Mouse (Mus musculus): ENCODE measurements at regions not wholly inside any gene's neighbourhood (a gene's known extent, or its start where the extent isn't known, plus 50 kb on each side); places are given as distances from the start of the nearest gene placed in this dataset.

DNA sequence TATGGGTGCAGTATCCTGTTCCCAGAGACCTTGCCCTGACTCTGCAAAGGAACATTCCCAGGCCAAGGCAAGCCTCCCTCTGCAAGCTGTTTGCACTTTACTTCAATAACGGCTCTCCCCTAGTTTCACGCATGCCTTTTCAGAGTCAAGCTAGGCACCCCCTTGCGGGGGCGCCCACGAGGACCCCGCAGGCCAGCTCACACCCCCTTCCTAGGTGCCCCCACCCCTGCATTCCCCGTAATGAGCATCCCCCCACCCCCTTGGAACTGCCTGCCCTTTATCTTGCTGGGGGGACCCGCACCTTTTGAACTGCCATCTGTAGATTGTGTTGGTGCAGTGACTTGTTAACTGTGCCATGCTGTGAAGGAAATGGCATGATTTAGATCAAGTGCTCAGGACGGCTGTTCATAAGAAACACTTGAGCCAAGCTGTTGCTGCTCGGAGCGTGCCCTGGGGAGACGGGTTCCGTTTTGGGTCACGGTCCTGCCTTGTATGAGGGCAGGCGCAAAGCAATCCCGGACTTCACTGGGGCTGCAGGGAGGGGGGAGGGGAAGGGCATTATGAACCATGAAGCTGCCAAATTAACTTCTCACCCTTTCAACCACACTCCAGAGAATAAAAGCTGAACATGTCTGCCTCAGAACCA, 155.3 kb upstream of the Cdkn3 start:
- no peak for DNase-seq (ENCODE audit: low read depth, low spot score)
- Histone ChIP-seq H3K36me3 (ENCODE audit: control insufficient read depth in 1 of 2, insufficient read depth in 2 of 2, low read length in 2 of 2) (no peaks in the 10 kb centered on the region), H3K4me3 (ENCODE audit: control insufficient read depth in 1 of 2, insufficient read depth in 1 of 2, low read depth in 2 of 2, low read length in 2 of 2) (no peak overlapping the region), H3K9ac (ENCODE audit: control insufficient read depth, low read depth, low read length, poor library complexity, severe bottlenecking) (no peak overlapping the region), H3K27ac (ENCODE audit: control insufficient read depth, low read depth, low read length) (no peak overlapping the region), H3K27me3 (ENCODE audit: control insufficient read depth in 1 of 2, insufficient read depth in 2 of 2, low read length in 2 of 2) (peaks cover 0 to 2% of the 10 kb centered on the region in 2 experiments; a peak in 1 of 4 replicates), H3K79me2 (ENCODE audit: control insufficient read depth, insufficient read depth, low read length, poor library complexity) (no peaks in the 10 kb centered on the region), H3K9me3 (replicated peaks; ENCODE audit: insufficient read depth, low read length) (no peaks in the 10 kb centered on the region), H3K4me1 (ENCODE audit: control insufficient read depth in 1 of 2, insufficient read depth in 2 of 2, low read length in 2 of 2) (no peaks in the 10 kb centered on the region)
- TF ChIP-seq GABPA (IDR thresholded peaks at IDR 0.05; ENCODE audit: low read depth, low read length) (no peak), POLR2AphosphoS2 (IDR thresholded peaks at IDR 0.05; ENCODE audit: low read length) (no peak), USF1 (IDR thresholded peaks at IDR 0.05; ENCODE audit: low read depth, low read length) (no peak), MAX (IDR thresholded peaks at IDR 0.05; ENCODE audit: low read length) (no peak), POLR2AphosphoS5 (IDR thresholded peaks at IDR 0.05; ENCODE audit: borderline replicate concordance, low read depth, low read length) (no peak), CHD2 (IDR thresholded peaks at IDR 0.05; ENCODE audit: low read length) (no peak), E2F4 (IDR thresholded peaks at IDR 0.05; ENCODE audit: borderline replicate concordance, low read depth, low read length) (no peak)

DNA sequence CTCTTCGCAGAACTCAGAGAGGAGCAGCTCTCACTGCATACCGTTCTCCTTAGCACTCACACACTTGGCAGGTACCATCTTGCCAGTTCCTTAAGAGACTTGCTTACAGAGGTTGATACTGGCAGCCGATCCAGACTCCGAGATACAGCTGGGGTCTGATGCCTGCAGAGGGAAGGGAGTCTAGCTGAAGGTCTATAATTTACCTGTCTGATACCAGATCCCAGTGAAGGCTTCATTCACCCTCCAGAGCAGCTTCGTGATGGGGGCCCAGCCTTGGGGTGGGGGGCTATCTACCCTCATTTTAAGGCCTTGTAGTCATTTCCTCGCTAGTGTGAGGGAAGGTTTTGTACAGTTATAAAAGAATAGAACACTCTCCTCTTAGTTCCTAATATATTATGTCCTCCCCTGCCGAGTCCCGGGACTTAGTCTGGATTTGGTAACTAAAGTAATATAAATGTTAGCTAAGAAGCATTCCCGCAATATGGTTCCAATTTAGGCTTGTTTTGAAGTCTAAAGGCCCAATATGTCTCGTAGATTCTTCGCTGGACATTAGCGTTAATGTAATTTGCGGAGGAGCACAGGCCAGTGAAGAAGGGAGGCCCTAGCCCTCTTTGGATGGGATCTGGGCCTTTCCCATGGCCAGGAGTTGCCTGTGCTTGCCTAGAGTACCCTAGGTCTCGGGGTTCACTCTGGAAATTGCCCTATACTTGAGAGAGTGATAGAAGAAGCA, 156.0 kb upstream of the Cdkn3 start:
- no peak overlapping the region for H3K4me3 ChIP-seq (ENCODE audit: control insufficient read depth in 1 of 2, insufficient read depth in 1 of 2, low read depth in 2 of 2, low read length in 2 of 2)
- H3K36me3 ChIP-seq (ENCODE audit: control insufficient read depth in 1 of 2, insufficient read depth in 2 of 2, low read length in 2 of 2): no peaks in the 10 kb centered on the region
- TF ChIP-seq RAD21 (IDR thresholded peaks at IDR 0.05; ENCODE audit: low read depth, low read length) (no peak), TBP (IDR thresholded peaks at IDR 0.05; ENCODE audit: low read depth, low read length) (no peak), POLR2AphosphoS5 (IDR thresholded peaks at IDR 0.05; ENCODE audit: borderline replicate concordance, low read depth, low read length) (no peak), USF1 (IDR thresholded peaks at IDR 0.05; ENCODE audit: low read depth, low read length) (no peak), ETS1 (IDR thresholded peaks at IDR 0.05; ENCODE audit: low read depth, low read length) (no peak), HCFC1 (IDR thresholded peaks at IDR 0.05; ENCODE audit: low read depth, low read length) (no peak), SIN3A (IDR thresholded peaks at IDR 0.05; ENCODE audit: low read length) (no peak), CHD1 (IDR thresholded peaks at IDR 0.05; ENCODE audit: low read depth, low read length) (no peak), E2F4 (IDR thresholded peaks at IDR 0.05; ENCODE audit: borderline replicate concordance, low read depth, low read length) (no peak), POLR2AphosphoS2 (IDR thresholded peaks at IDR 0.05; ENCODE audit: low read length) (no peak), KAT2A (conservative IDR thresholded peaks at IDR 0.05; ENCODE audit: low read depth, low read length) (no peak), NELFE (IDR thresholded peaks at IDR 0.05; ENCODE audit: low read depth, low read length) (no peak), USF2 (IDR thresholded peaks at IDR 0.05; ENCODE audit: borderline replicate concordance in 1 of 2, insufficient read depth in 1 of 2, low read depth in 1 of 2, low read length in 2 of 2) (no peak), MEF2A (IDR thresholded peaks at IDR 0.05; ENCODE audit: extremely low read depth, insufficient replicate concordance, low read depth, low read length, poor library complexity, severe bottlenecking) (no peak), GATA1 (IDR thresholded peaks at IDR 0.05; ENCODE audit: low read depth, low read length) (no peak), MYB (IDR thresholded peaks at IDR 0.05; ENCODE audit: low read depth, low read length) (no peak), NRF1 (IDR thresholded peaks at IDR 0.05; ENCODE audit: insufficient read depth, low read depth, low read length, poor library complexity, severe bottlenecking) (no peak), GABPA (IDR thresholded peaks at IDR 0.05; ENCODE audit: low read depth, low read length) (no peak), ZKSCAN1 (IDR thresholded peaks at IDR 0.05; ENCODE audit: low read depth, low read length) (no peak)
- no peaks in the 10 kb centered on the region for H3K9me3 ChIP-seq (replicated peaks; ENCODE audit: insufficient read depth, low read length)
- no peak overlapping the region for H3K9ac ChIP-seq (ENCODE audit: control insufficient read depth, low read depth, low read length, poor library complexity, severe bottlenecking)
- DNase-seq (ENCODE audit: low read depth, low spot score): no peak
- peaks cover 0 to 2% of the 10 kb centered on the region in 2 experiments; a peak in 1 of 4 replicates for H3K27me3 ChIP-seq (ENCODE audit: control insufficient read depth in 1 of 2, insufficient read depth in 2 of 2, low read length in 2 of 2)
- no peaks in the 10 kb centered on the region for H3K79me2 ChIP-seq (ENCODE audit: control insufficient read depth, insufficient read depth, low read length, poor library complexity)
- H3K4me1 ChIP-seq (ENCODE audit: control insufficient read depth in 1 of 2, insufficient read depth in 2 of 2, low read length in 2 of 2): no peaks in the 10 kb centered on the region
- H3K27ac ChIP-seq (ENCODE audit: control insufficient read depth, low read depth, low read length): no peak overlapping the region
